16 mouse cellular contexts compared by ENCODE assay signal in genomic region chr11:36052091-36052490, GRCm38 (mm10).
DNase-seq lines count a peak whose midpoint lies in the region; ATAC-seq lines count a peak whose summit lies in the region.
"Had no signal": no experiment of that assay in that cellular context is flagged by ENCODE, and none has a peak within 500 bp of the region (broad histone marks: within the 10 kb centered on the region; RNA-seq: fewer than 3 reads in every experiment).

No protein-coding gene starts in this region.

- H3K4me1 ChIP-seq in forebrain, embryonic 10.5 days, result peaks cover 77% of the 10 kb centered on the region
- H3K4me1 ChIP-seq in forebrain, embryonic 13.5 days, result peaks cover 52% of the 10 kb centered on the region
- H3K4me1 ChIP-seq in embryonic facial prominence, embryonic 10.5 days, result peaks cover 9% of the 10 kb centered on the region

- peak overlapping the region; percentile 44; the same call in 1 of the 2 replicates for H3K27ac ChIP-seq in forebrain, embryonic 10.5 days
- no peak overlapping the region for H3K27ac ChIP-seq in forebrain, embryonic 13.5 days
- H3K27ac ChIP-seq in embryonic facial prominence, embryonic 10.5 days (replicated peaks), result no peak overlapping the region

- no peak overlapping the region for H3K4me3 ChIP-seq in forebrain, embryonic 10.5 days
- H3K4me3 ChIP-seq in forebrain, embryonic 13.5 days, result no peak overlapping the region
- H3K4me3 ChIP-seq in embryonic facial prominence, embryonic 10.5 days, result no peak overlapping the region

- H3K36me3 ChIP-seq in forebrain, embryonic 10.5 days (replicated peaks), result peaks cover 3% of the 10 kb centered on the region
- peaks cover 3% of the 10 kb centered on the region for H3K36me3 ChIP-seq in forebrain, embryonic 13.5 days (ENCODE audit: poor library complexity, severe bottlenecking)
- no peaks in the 10 kb centered on the region for H3K36me3 ChIP-seq in embryonic facial prominence, embryonic 10.5 days (replicated peaks)
- H3K36me3 ChIP-seq: G1E had no signal

- ATAC-seq in forebrain, embryonic 13.5 days, result no peak
- ATAC-seq: activated CD4-positive, CD25-positive, alpha-beta regulatory T cell, adult 4 months; CD4-positive, CD25-positive, alpha-beta regulatory T cell, adult 4 months; Patski had no signal

- H3K9me3 ChIP-seq in forebrain, embryonic 10.5 days, result peaks cover 4% of the 10 kb centered on the region; the same call in 1 of the 2 replicates
- H3K9me3 ChIP-seq in forebrain, embryonic 13.5 days (replicated peaks), result peaks cover 3% of the 10 kb centered on the region; the same call in 1 of the 2 replicates
- no peaks in the 10 kb centered on the region for H3K9me3 ChIP-seq in embryonic facial prominence, embryonic 10.5 days

- H3K27me3 ChIP-seq in forebrain, embryonic 10.5 days (ENCODE audit: poor library complexity, severe bottlenecking), result peaks cover 79% of the 10 kb centered on the region
- H3K27me3 ChIP-seq in forebrain, embryonic 13.5 days, result peaks cover 30% of the 10 kb centered on the region
- peaks cover 18% of the 10 kb centered on the region for H3K27me3 ChIP-seq in embryonic facial prominence, embryonic 10.5 days (replicated peaks; ENCODE audit: low read depth, poor library complexity, severe bottlenecking)

- WGBS in forebrain, embryonic 10.5 days, result 88% methylated on average over 1 of the region's 1 CpGs
- 77% methylated on average over 1 of the region's 1 CpGs for WGBS in forebrain, embryonic 13.5 days
- WGBS in embryonic facial prominence, embryonic 10.5 days, result 88% methylated on average over 1 of the region's 1 CpGs

- DNase-seq in forebrain, embryonic 10.5 days (ENCODE audit: extremely low spot score, low spot score), result no peak
- peak; percentile 80 for DNase-seq in fat pad, adult 2 months (ENCODE audit: extremely low read depth, low read depth, low spot score)
- peak; percentile 81 for DNase-seq in gonadal fat pad, adult 2 months (ENCODE audit: low read depth)
- no peak for DNase-seq in embryonic facial prominence, embryonic 10.5 days (ENCODE audit: low spot score)
- no peak for DNase-seq in right cerebral cortex, adult 18-20 months
- DNase-seq: adrenal gland, adult 8-10 months; adrenal gland, postnatal 25 days; B cell, adult 2 months; cerebellum, adult 11 months; cerebellum, adult 11-12 months; cerebellum, adult 18-20 months had no signal

- H3K4me2 ChIP-seq in forebrain, embryonic 13.5 days, result no peak overlapping the region

- H3K9ac ChIP-seq in forebrain, embryonic 13.5 days, result no peak overlapping the region

Comparison
In these comparisons a context has a peak if more than half of its experiments do, and no peak if none do; other contexts are left out.
1. DNase-seq: peak in fat pad, adult 2 months (single experiment) and gonadal fat pad, adult 2 months (single experiment); none in forebrain, embryonic 10.5 days (single experiment), embryonic facial prominence, embryonic 10.5 days (single experiment) and right cerebral cortex, adult 18-20 months (single experiment).